Mouse (Mus musculus): ENCODE measurements around the gene Idh3g. TPM values are rescaled to one million over a fixed set of nuclear protein-coding genes. Genes with fewer than 3 reads are reported as not detected.

Idh3g gene
- total and polyA plus RNA-seq, 2 experiments from 2014 or later, result 218 to 236 TPM

DNA sequence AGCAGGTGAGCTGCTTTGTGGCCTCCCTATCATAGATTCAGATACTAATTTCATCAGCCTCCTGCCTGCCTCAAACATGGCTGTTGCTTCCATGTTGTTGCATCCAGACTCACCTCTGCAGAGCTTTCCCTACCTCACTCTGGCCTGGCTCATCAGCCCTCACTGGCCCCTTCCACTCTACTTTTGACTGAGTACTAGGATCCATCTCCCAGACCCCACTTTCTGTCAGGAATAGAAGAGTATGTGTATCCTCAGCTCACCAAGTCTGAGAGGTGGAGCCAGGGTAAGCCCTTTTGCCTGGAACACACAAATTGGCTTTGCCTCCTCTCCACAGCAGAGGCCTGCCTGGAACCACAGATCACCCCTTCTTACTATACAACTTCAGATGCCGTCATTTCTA, 1.8 kb upstream of the Idh3g start:
- H3K36me3 ChIP-seq (ENCODE audit: insufficient read depth, low read length), result no peaks in the 10 kb centered on the region
- no peaks in the 10 kb centered on the region for H3K9me3 ChIP-seq (ENCODE audit: low read length)
- H3K4me2 ChIP-seq (ENCODE audit: low read depth, low read length, poor library complexity, severe bottlenecking), result no peak overlapping the region
- no peaks in the 10 kb centered on the region for H3K4me1 ChIP-seq (ENCODE audit: insufficient read depth, low read length)
- H3K9ac ChIP-seq (replicated peaks; ENCODE audit: low read length, poor library complexity, severe bottlenecking), result no peak overlapping the region
- DNase-seq (ENCODE audit: low spot score) (no peak), ATAC-seq (ENCODE audit: low FRiP score) (no peak)
- 100% methylated on average over 1 of the region's 1 CpGs for WGBS
- no peak overlapping the region for H3K4me3 ChIP-seq (ENCODE audit: low read depth, low read length)
- TF ChIP-seq CTCF (IDR thresholded peaks at IDR 0.05), result no peak
- no peak overlapping the region for H3K27ac ChIP-seq (ENCODE audit: low read depth, low read length)
- no peaks in the 10 kb centered on the region for H3K27me3 ChIP-seq (ENCODE audit: insufficient read depth, low read length)

- no peaks in the 10 kb centered on the region for H3K27me3 ChIP-seq (ENCODE audit: insufficient read depth, low read length)
- peak overlapping the region; percentile 63 for H3K9ac ChIP-seq (replicated peaks; ENCODE audit: low read length, poor library complexity, severe bottlenecking)
- DNase-seq (ENCODE audit: low spot score) (no peak), ATAC-seq (ENCODE audit: low FRiP score) (peak; percentile 15; the same call in 1 of the 2 replicates)
- H3K27ac ChIP-seq (ENCODE audit: low read depth, low read length), result peak overlapping the region; percentile 83
- WGBS, result 16% methylated on average over 22 of the region's 22 CpGs
- no peaks in the 10 kb centered on the region for H3K36me3 ChIP-seq (ENCODE audit: insufficient read depth, low read length)
- no peaks in the 10 kb centered on the region for H3K9me3 ChIP-seq (ENCODE audit: low read length)
- no peaks in the 10 kb centered on the region for H3K4me1 ChIP-seq (ENCODE audit: insufficient read depth, low read length)
- peak overlapping the region; percentile 50 for H3K4me2 ChIP-seq (ENCODE audit: low read depth, low read length, poor library complexity, severe bottlenecking)
- H3K4me3 ChIP-seq (ENCODE audit: low read depth, low read length), result peak overlapping the region; percentile 50
- TF ChIP-seq CTCF (IDR thresholded peaks at IDR 0.05), result no peak
Measured at GRCm38 (mm10) chrX:73787225-73787558, 495 bp upstream of the Idh3g start.

DNA sequence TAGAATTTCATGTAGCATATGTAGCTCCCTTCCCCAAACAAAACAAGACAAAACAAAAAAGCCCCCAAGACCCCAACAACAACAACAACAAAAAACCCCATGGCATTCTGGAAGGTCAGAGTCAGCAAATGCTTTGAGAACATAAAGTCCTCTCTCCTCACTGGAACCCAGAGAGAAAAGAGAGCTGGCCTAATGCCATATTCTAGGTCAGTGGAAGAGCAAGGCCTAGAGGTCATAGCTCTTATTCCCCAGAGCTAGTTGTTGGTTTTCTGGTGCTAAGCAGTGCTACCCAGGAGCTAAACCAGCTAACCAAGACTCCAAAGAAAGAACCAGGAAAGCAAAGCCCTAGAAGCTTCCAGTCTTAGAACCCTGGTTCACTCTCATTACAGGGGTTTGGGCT, 1.0 kb downstream of the Idh3g start:
- Histone ChIP-seq H3K4me3 (ENCODE audit: low read depth, low read length) (peak overlapping the region; percentile 50), H3K9ac (replicated peaks; ENCODE audit: low read length, poor library complexity, severe bottlenecking) (peak overlapping the region; percentile 51; the same call in 1 of the 2 replicates), H3K4me2 (ENCODE audit: low read depth, low read length, poor library complexity, severe bottlenecking) (peak overlapping the region; percentile 56), H3K4me1 (ENCODE audit: insufficient read depth, low read length) (no peaks in the 10 kb centered on the region), H3K36me3 (ENCODE audit: insufficient read depth, low read length) (peaks cover 2% of the 10 kb centered on the region; the same call in 1 of the 2 replicates), H3K27ac (ENCODE audit: low read depth, low read length) (peak overlapping the region; percentile 72; the same call in 1 of the 2 replicates), H3K27me3 (ENCODE audit: insufficient read depth, low read length) (no peaks in the 10 kb centered on the region), H3K9me3 (ENCODE audit: low read length) (no peaks in the 10 kb centered on the region)
- ATAC-seq (ENCODE audit: low FRiP score) (no peak), DNase-seq (ENCODE audit: low spot score) (no peak)
- no peak for TF ChIP-seq CTCF (IDR thresholded peaks at IDR 0.05)

GRCm38 (mm10) chrX:73782227-73782626, 4.5 kb downstream of the Idh3g start:
- no peak for TF ChIP-seq CTCF (IDR thresholded peaks at IDR 0.05)
- Histone ChIP-seq H3K27me3 (ENCODE audit: insufficient read depth, low read length) (no peaks in the 10 kb centered on the region), H3K9ac (replicated peaks; ENCODE audit: low read length, poor library complexity, severe bottlenecking) (no peak overlapping the region), H3K4me1 (ENCODE audit: insufficient read depth, low read length) (no peaks in the 10 kb centered on the region), H3K4me2 (ENCODE audit: low read depth, low read length, poor library complexity, severe bottlenecking) (no peak overlapping the region), H3K36me3 (ENCODE audit: insufficient read depth, low read length) (peaks cover 22% of the 10 kb centered on the region), H3K9me3 (ENCODE audit: low read length) (no peaks in the 10 kb centered on the region), H3K27ac (ENCODE audit: low read depth, low read length) (no peak overlapping the region), H3K4me3 (ENCODE audit: low read depth, low read length) (no peak overlapping the region)
- ATAC-seq (ENCODE audit: low FRiP score) (no peak), DNase-seq (ENCODE audit: low spot score) (no peak)
- WGBS, result 93% methylated on average over 3 of the region's 3 CpGs

GRCm38 (mm10) chrX:73774802-73775483, 11.8 kb downstream of the Idh3g start:
- H3K9ac ChIP-seq (replicated peaks; ENCODE audit: low read length, poor library complexity, severe bottlenecking), result no peak overlapping the region
- WGBS, result 75% methylated on average over 10 of the region's 10 CpGs
- H3K36me3 ChIP-seq (ENCODE audit: insufficient read depth, low read length), result peaks cover 18% of the 10 kb centered on the region
- ATAC-seq (ENCODE audit: low FRiP score) (no peak), DNase-seq (ENCODE audit: low spot score) (no peak)
- H3K4me1 ChIP-seq (ENCODE audit: insufficient read depth, low read length), result no peaks in the 10 kb centered on the region
- H3K27ac ChIP-seq (ENCODE audit: low read depth, low read length), result no peak overlapping the region
- no peak overlapping the region for H3K4me2 ChIP-seq (ENCODE audit: low read depth, low read length, poor library complexity, severe bottlenecking)
- no peak for TF ChIP-seq CTCF (IDR thresholded peaks at IDR 0.05)
- no peaks in the 10 kb centered on the region for H3K9me3 ChIP-seq (ENCODE audit: low read length)
- no peak overlapping the region for H3K4me3 ChIP-seq (ENCODE audit: low read depth, low read length)
- H3K27me3 ChIP-seq (ENCODE audit: insufficient read depth, low read length), result no peaks in the 10 kb centered on the region

DNA sequence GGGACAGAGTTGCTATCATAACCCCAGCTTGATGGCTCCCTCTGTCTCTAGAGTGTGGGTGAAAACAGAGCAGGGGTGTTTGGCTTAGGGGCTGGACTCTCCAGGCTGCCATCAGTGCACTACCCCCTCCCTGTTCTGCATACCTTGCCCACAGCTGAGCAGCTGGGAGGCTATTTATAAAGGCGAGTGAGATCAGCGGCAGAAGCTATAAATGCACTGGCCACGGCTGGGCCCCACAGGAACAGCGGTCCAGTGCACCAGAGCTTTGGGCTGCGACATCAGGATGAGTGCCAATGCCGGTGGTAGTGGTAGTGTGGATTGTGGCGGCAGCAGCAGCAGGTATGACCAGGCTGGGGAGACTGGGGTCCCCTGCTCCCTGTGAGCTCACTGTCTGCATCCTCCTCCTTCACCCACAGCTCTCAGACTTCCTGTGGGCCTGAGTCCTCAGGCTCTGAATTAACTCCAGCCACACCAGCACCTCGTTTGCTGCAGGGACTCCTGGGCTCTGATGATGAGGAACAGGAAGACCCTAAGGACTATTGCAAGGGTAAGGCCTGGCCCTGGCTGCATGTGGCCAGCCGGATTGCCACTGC, 12.4 kb downstream of the Idh3g start, which contains the start of gene Srpk3:
Gene Srpk3, plus strand, starts transcription at position 238 of the 593 bp plus-strand sequence.
- ATAC-seq (ENCODE audit: low FRiP score) (no peak), DNase-seq (ENCODE audit: low spot score) (no peak)
- Histone ChIP-seq H3K9me3 (ENCODE audit: low read length) (no peaks in the 10 kb centered on the region), H3K27ac (ENCODE audit: low read depth, low read length) (no peak within 1 kb of the TSS), H3K4me3 (ENCODE audit: low read depth, low read length) (no peak within 1 kb of the TSS), H3K27me3 (ENCODE audit: insufficient read depth, low read length) (no peaks in the 10 kb centered on the region), H3K4me1 (ENCODE audit: insufficient read depth, low read length) (no peaks in the 10 kb centered on the region), H3K4me2 (ENCODE audit: low read depth, low read length, poor library complexity, severe bottlenecking) (no peak within 1 kb of the TSS), H3K36me3 (ENCODE audit: insufficient read depth, low read length) (peaks cover 11% of the 10 kb centered on the region), H3K9ac (replicated peaks; ENCODE audit: low read length, poor library complexity, severe bottlenecking) (no peak within 1 kb of the TSS)
- WGBS, result 65% methylated on average over 9 of the region's 9 CpGs
- no peak for TF ChIP-seq CTCF (IDR thresholded peaks at IDR 0.05)
